Mouse (Mus musculus) intestine, postnatal 0 days (tissue): ENCODE results near the gene Foxred1. TPM values are rescaled to one million over a fixed set of nuclear protein-coding genes. Genes with fewer than 3 reads are reported as not detected.
A peak's percentile ranks its signal among the peaks of the same experiment; 100 is the strongest.

Source experiments
- ATAC-seq: fragments of 200-750 bp; cut with Nextera tagmentation; 2 replicates; pipeline ENCODE4 v1.8.0; 2017; ENCODE audit warnings: mild to moderate bottlenecking, moderate TSS enrichment, moderate library complexity
- H3K27ac ChIP-seq: fragments of 300-500 bp; sonication (generic); 2 replicates; pipeline ENCODE4 v1.5.1; 2014; ENCODE audit warnings: mild to moderate bottlenecking, low read depth, low read length, moderate library complexity
- H3K27me3 ChIP-seq: fragments of 300-500 bp; sonication (generic); replicated peaks from 2 replicates; pipeline ENCODE4 v1.6.1; 2014; ENCODE audit warnings: low read length, mixed read lengths; ENCODE audit not compliant: control insufficient read depth, insufficient read depth
- H3K36me3 ChIP-seq: fragments of 300-500 bp; sonication (generic); 2 replicates; pipeline ENCODE4 v1.6.1; 2014; ENCODE audit warnings: mild to moderate bottlenecking, moderate library complexity; ENCODE audit not compliant: control insufficient read depth, insufficient read depth
- H3K4me1 ChIP-seq: fragments of 300-500 bp; sonication (generic); replicated peaks from 2 replicates; pipeline ENCODE4 v1.6.1; 2014; ENCODE audit warnings: antibody characterized with exemption, low read length, mixed read lengths; ENCODE audit not compliant: control insufficient read depth, insufficient read depth
- H3K4me2 ChIP-seq: fragments of 300-500 bp; sonication (generic); replicated peaks from 2 replicates; pipeline ENCODE4 v1.6.1; 2014; ENCODE audit warnings: low read depth, mild to moderate bottlenecking, moderate library complexity
- H3K4me3 ChIP-seq: fragments of 300-500 bp; sonication (generic); 2 replicates; pipeline ENCODE4 v1.5.1; 2014; ENCODE audit warnings: low read depth, low read length
- H3K9ac ChIP-seq: fragments of 300-500 bp; sonication (generic); 2 replicates; pipeline ENCODE4 v1.6.1; 2014; ENCODE audit warnings: mild to moderate bottlenecking, low read depth, low read length
- H3K9me3 ChIP-seq: fragments of 300-500 bp; sonication (generic); 2 replicates; pipeline ENCODE4 v1.6.1; 2016; ENCODE audit warnings: mixed run types; ENCODE audit not compliant: control insufficient read depth
- CTCF ChIP-seq: sonication (generic); IDR thresholded peaks from 2 replicates; pipeline ENCODE4 v1.5.1; 2016; ENCODE audit warnings: low read depth, mild to moderate bottlenecking, control low read depth, antibody characterized with exemption, moderate library complexity
- WGBS: fragments of 180-500 bp; shearing (Covaris S2); extraction: QIAGEN DNeasy Blood & Tissue Kit; methylation state at CpG from one replicate; pipeline ENCODE4 v1.1.7; 2014; 5-methylcytosine and 5-hydroxymethylcytosine counted together
- polyA plus RNA-seq: library from polyadenylated mRNA; unstranded; fragments of >200 nt; fragmentation: Nextera tagmentation; extraction: Ambion mirVana; gene quantifications from 2 replicates; pipeline ENCODE4 v1.2.1, GENCODE M21; 2015

The Foxred1 gene
- polyA plus RNA-seq, 1 experiment from 2014 or later, result 20.3 TPM

DNA sequence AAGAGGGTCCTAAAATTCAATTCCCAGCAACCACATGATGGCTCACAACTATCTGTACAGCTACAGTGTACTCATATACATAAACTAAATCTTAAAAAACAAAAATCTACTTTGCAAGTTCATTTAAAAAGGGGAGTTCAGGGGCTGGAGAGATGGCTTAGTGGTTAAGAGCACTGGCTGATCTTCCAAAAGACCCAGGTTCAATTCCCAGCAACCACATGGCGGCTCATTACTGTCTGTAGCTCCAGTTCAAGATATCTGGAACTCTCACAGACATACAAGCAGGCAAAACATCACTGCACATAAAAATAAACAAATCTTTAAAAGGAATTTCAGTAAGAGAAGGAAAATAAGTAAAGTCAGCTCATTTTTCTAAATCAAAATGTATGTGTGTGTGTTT lies 27.5 kb upstream of the Foxred1 start:
- 93% methylated on average over 1 of the region's 1 CpGs for WGBS
- H3K27ac ChIP-seq, result no peak overlapping the region
- TF ChIP-seq CTCF, result no peak
- H3K27me3 ChIP-seq, result no peaks in the 10 kb centered on the region
- H3K36me3 ChIP-seq, result peaks cover 20% of the 10 kb centered on the region
- no peak overlapping the region for H3K4me2 ChIP-seq
- no peaks in the 10 kb centered on the region for H3K4me1 ChIP-seq
- no peak overlapping the region for H3K4me3 ChIP-seq
- no peak for ATAC-seq
- no peak overlapping the region for H3K9ac ChIP-seq
- no peaks in the 10 kb centered on the region for H3K9me3 ChIP-seq

DNA sequence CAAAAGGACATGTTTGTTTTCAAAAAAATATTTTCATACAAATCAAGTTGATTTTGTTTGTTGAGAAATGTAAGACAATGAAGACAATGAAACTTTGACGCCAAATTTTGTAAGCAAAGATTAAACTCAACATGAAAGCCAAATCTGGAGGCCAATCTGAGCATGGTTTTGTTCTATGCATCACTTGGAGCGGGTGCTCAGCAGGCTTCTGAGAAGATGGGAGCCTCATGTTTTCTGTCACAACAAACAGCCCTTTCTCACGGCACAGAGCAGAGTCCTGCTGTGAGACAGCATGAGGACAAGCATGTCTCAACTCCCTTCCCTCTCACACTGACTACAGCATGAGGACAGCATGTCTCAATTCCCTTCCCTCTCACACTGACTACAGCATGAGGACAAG lies 25.1 kb upstream of the Foxred1 start:
- no peak for ATAC-seq
- Histone ChIP-seq H3K9me3 (no peaks in the 10 kb centered on the region), H3K27ac (no peak overlapping the region), H3K4me2 (no peak overlapping the region), H3K9ac (no peak overlapping the region), H3K4me1 (no peaks in the 10 kb centered on the region), H3K4me3 (no peak overlapping the region), H3K36me3 (peaks cover 34% of the 10 kb centered on the region), H3K27me3 (no peaks in the 10 kb centered on the region)
- no peak for TF ChIP-seq CTCF
- 70% methylated on average over 3 of the region's 3 CpGs for WGBS

DNA sequence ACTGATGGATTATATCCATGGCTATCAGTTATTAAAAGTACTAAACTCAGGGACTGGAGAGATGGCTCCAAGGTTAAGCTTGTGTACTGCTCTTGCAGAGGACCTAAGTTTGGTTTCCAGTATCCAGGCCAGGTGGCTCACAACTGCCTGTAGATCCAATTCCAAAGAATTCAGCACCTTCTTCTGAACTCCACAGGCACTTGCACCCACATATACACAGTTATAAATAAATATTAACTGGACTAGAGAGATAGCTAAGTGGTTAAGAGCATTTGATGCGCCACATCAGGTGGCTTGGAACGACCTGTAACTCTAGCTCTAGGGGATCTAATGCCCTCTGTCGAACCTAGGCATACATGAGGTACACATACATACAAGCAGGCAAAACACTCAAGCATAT lies 17.8 kb upstream of the Foxred1 start:
- Histone ChIP-seq H3K4me2 (no peak overlapping the region), H3K36me3 (peaks cover 42% of the 10 kb centered on the region), H3K4me3 (no peak overlapping the region), H3K4me1 (no peaks in the 10 kb centered on the region), H3K9me3 (no peaks in the 10 kb centered on the region), H3K27me3 (no peaks in the 10 kb centered on the region), H3K27ac (no peak overlapping the region), H3K9ac (no peak overlapping the region)
- no peak for ATAC-seq
- no peak for TF ChIP-seq CTCF
- 89% methylated on average over 3 of the region's 3 CpGs for WGBS

DNA sequence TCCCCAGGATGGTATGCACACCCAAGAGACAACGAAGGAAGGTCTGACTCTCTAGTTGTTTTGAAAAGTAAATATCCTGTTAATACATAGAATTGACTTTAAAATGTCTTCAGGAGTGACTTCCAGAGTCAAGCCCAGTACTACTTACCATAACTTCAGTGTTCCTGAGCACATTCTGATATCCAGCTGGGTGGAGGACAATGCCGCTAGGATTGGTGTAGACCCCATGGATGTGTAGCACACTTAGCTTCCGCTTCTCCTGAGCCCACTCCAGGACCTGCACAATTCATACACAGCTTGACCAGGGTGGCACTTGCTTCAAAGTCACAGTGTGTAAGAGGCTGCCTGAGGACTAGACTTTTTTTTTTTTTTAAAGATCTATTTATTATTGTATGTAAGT lies 12.6 kb upstream of the Foxred1 start:
- H3K27ac ChIP-seq, result no peak overlapping the region
- no peak for TF ChIP-seq CTCF
- no peak overlapping the region for H3K9ac ChIP-seq
- H3K4me3 ChIP-seq, result no peak overlapping the region
- H3K4me1 ChIP-seq, result no peaks in the 10 kb centered on the region
- ATAC-seq, result no peak
- 98% methylated on average over 3 of the region's 3 CpGs for WGBS
- H3K27me3 ChIP-seq, result no peaks in the 10 kb centered on the region
- no peak overlapping the region for H3K4me2 ChIP-seq
- H3K9me3 ChIP-seq, result no peaks in the 10 kb centered on the region
- peaks cover 45% of the 10 kb centered on the region for H3K36me3 ChIP-seq

DNA sequence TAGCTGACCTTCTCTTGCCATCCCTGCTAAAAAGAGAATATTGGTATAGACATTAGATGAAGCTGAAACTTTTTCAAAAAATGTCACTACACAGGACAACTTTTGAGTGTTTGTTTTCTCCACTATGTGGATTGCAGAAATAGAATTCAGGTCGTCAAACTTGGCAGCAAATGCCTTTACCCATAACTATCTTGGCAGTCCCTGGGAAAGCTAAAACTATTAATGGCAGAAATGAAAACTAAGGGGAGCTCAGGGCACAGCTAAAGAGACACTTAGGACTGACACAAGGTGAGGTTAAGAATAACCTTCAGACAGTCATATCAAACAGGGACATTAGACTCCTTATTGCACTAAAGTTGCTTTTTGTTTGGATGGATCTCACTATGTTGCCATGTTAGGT lies 7.1 kb upstream of the Foxred1 start:
- Histone ChIP-seq H3K27ac (no peak overlapping the region), H3K9ac (no peak overlapping the region), H3K4me3 (no peak overlapping the region), H3K36me3 (peaks cover 71% of the 10 kb centered on the region), H3K4me2 (no peak overlapping the region), H3K4me1 (no peaks in the 10 kb centered on the region), H3K27me3 (no peaks in the 10 kb centered on the region), H3K9me3 (no peaks in the 10 kb centered on the region)
- WGBS, result 80% methylated on average over 1 of the region's 1 CpGs
- ATAC-seq, result no peak
- TF ChIP-seq CTCF, result no peak

DNA sequence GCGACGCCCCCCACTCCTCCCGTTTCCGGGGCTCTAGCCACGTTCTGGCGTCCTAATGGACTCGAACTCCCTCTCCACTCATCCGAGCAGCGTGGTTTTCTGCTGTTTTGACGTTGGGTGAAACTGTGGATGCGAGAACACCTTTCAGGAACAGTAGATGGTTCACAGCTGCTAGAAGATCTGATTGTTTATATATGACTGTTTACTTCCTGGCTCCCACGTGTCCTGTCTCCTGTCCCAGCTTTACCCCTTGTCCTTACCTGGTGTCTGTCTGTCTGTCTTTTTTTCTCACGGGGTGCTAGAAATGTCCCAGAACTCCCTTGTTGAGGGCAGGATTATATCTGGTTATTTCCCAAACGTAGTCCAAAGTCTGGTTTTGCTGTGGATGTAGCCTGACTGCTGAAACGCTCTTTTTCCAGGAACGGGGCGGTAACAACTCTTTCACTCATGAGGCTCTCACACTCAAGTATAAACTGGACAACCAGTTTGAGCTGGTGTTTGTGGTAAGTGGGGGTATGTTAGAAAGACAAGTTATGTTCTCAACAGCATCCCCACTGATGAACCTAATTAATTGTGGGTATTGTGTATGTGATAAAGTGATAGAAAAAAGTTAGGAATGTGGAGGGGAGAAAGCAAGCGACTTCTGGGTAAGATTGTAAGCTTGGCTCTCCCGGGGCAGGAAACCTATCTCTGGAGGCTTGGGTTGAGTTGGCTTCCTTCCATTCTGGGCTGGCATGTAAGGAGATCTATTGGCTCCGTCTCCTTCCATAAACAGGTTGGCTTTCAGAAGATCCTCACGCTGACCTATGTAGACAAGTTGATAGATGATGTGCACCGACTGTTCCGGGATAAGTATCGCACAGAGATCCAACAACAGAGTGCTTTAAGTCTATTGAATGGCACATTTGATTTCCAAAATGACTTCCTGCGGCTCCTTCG lies 987 bp upstream of the Foxred1 start:
- no peak for TF ChIP-seq CTCF
- 26% methylated on average over 26 of the region's 26 CpGs for WGBS
- H3K9ac ChIP-seq, result peak overlapping the region; percentile 86
- H3K9me3 ChIP-seq, result no peaks in the 10 kb centered on the region
- 0 out of 2 replicates have a peak, but pooled peaks cover 6% of the 10 kb centered on the region for H3K4me1 ChIP-seq
- peak overlapping the region; percentile 79 for H3K27ac ChIP-seq
- peaks cover 55% of the 10 kb centered on the region for H3K36me3 ChIP-seq
- H3K4me2 ChIP-seq, result peak overlapping the region; percentile 81
- peak; percentile 35 for ATAC-seq
- peak overlapping the region; percentile 77 for H3K4me3 ChIP-seq
- no peaks in the 10 kb centered on the region for H3K27me3 ChIP-seq
